Mouse (Mus musculus) liver, embryonic 18 days (tissue): ENCODE data around the gene Dnajb8. TPM values are rescaled to one million over a fixed set of nuclear protein-coding genes. Genes with fewer than 3 reads are reported as not detected.

ENCODE experiments used
- polyA plus RNA-seq: library from polyadenylated mRNA; depleted of rRNA; stranded (reverse); fragments of >200 nt; gene quantifications from 2 replicates; pipeline ENCODE4 v1.2.3, GENCODE M21; 2012; rRNA removed

The Dnajb8 gene
- not detected in 2 replicates for polyA plus RNA-seq

GRCm38 (mm10) chr6:88221968-88222367, at the start of gene Dnajb8:
Dnajb8 (plus strand) TSS chr6:88222268.

DNA sequence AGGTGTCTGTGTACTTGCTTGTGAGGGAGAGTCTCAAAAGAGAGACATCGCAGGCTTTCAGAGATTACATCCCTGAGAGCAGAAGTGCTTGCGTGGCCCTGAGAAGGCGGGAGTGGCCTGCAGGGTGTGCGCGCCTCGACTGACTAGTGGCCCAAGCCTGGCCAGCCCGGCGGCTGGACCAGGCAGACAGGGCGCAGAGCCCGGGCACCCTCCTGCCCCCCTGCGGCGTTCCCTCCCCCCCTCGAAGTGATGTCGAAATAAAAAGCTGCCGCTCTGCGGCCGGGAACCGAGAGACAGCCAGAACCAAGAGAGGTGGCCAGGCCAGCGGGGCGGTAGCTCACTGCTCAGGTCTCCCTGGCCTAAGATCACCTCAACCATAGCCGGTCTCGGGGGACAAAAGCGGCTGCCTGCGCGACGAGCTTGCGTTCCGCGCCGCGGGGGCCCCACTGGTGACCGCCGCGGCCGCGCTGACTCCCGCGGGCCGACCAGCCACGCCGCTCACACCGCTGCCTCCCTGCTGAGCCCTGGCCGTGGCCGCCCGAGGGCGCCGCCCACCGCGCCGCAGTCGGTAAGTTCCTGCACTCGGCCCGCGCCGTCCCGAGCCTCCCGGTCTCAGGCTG, 28.5 kb upstream of the Dnajb8 start, which contains the start of gene Gata2:
Gene Gata2 (plus strand): TSS at position 459 of the 620 bp plus-strand sequence.

Other genes with a start within 250 kb of the Dnajb8 start
- 4.0 and 6.2 TPM in 2 replicates for gene H1fx, start 240.6 kb upstream of the Dnajb8 start, polyA plus RNA-seq
- 119 and 132 TPM in 2 replicates for gene Rab7, start 177.0 kb upstream of the Dnajb8 start, polyA plus RNA-seq
- gene Rpn1, start 137.8 kb upstream of the Dnajb8 start, polyA plus RNA-seq, result 114 and 127 TPM in 2 replicates
- 1.5 and 2.5 TPM in 2 replicates for gene Gata2, start 28.4 kb upstream of the Dnajb8 start, polyA plus RNA-seq
- gene Eefsec, start 224.3 kb downstream of the Dnajb8 start, polyA plus RNA-seq, result 7.3 and 7.9 TPM in 2 replicates
- 29.4 and 30.4 TPM in 2 replicates for gene Ruvbl1, start 243.1 kb downstream of the Dnajb8 start, polyA plus RNA-seq